Mouse (Mus musculus): ENCODE data around the gene Dnmt3l.
"Not testable (repeated sequence)": the region's sequence is repeated elsewhere in the genome, so short reads cannot be mapped to it uniquely, and the experiment has no call there.

The Dnmt3l gene

GRCm38 (mm10) chr10:78084073-78084472 lies 42.3 kb downstream of the Dnmt3l start:
- no peak for DNase-seq (ENCODE audit: low read depth, low spot score)

DNA sequence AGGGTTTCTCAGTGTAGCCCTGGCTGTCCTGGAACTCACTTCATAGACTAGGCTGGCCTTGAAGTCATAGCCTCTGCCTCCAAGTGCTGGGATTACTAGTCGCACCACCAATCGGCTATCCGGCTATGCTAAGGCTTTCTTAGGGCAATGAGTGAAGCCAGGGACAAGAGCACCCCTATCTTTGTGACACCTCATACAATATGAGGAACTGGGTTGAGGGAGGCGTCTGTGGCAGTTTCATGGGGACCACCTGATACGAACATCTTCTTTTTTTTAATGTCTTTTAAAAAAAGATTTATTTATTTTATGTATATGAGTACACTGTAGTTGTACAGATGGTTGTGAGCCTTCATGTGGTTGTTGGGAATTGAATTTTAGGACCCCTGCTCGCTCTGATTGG lies 44.0 kb downstream of the Dnmt3l start:
- DNase-seq (ENCODE audit: low read depth, low spot score) = no peak

- no peak for DNase-seq (ENCODE audit: low read depth, low spot score)
Observed at GRCm38 (mm10) chr10:78086444-78087061, 44.8 kb downstream of the Dnmt3l start.

DNA sequence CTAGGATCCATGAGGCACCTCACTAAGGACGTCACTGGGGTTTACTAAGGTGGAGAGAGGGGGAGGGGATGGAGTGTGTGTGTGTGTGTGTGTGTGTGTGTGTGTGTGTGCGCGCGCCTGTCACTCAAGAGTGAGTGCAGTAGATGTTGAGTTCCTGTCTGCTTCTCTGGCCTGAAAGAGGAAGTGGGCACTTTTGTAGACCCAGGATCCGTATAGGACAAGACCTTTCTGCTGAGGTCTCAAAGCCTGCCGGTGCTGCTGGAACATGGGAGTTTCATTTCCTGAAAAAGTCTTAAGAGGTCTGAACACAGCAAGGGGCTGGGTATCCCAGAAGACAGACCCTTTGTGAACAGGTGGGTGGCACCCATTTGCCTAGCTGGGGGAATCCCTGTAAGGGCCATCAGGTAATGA lies 45.4 kb downstream of the Dnmt3l start:
- DNase-seq (ENCODE audit: low read depth, low spot score) = no peak

- no peak for DNase-seq (ENCODE audit: low read depth, low spot score)
Observed at GRCm38 (mm10) chr10:78090246-78090645, 48.5 kb downstream of the Dnmt3l start.

DNA sequence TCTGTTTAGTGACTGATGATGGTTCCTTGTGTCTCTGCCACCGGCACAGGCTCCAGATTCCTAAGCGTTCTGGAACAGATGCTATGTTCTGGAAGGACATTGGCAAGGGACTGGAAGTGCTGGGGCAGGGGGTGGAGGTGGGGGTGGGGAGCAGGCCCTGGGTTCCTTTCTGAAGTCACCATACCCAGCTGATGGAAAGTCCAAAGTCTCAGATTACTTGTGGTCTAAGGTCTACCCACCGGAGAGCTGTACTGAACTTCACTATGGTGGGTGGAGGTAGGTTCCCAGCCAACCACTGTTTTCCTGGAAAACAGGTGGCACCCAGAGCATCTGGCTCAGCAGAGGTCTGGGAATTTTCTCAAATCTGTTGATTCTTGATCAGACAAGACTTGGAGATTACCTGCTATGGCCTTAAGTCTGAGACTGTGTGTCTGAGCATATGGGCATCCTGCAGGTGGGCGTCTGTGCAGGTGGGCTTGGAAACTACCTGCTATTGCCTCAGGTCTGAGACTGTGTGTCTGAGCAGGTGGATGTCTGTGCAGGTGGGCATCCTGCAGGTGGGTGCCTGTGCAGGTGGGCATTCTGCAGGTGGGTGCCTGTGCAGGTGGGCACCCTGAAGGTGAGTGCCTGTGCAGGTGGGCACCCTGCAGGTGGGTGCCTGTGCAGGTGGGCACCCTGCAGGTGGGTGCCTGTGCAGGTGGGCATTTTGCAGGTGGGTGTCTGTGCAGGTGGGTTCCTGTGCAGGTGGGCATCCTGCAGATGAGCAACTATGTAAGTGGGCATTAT lies 49.2 kb downstream of the Dnmt3l start:
- DNase-seq (ENCODE audit: low read depth, low spot score) = no peak

DNA sequence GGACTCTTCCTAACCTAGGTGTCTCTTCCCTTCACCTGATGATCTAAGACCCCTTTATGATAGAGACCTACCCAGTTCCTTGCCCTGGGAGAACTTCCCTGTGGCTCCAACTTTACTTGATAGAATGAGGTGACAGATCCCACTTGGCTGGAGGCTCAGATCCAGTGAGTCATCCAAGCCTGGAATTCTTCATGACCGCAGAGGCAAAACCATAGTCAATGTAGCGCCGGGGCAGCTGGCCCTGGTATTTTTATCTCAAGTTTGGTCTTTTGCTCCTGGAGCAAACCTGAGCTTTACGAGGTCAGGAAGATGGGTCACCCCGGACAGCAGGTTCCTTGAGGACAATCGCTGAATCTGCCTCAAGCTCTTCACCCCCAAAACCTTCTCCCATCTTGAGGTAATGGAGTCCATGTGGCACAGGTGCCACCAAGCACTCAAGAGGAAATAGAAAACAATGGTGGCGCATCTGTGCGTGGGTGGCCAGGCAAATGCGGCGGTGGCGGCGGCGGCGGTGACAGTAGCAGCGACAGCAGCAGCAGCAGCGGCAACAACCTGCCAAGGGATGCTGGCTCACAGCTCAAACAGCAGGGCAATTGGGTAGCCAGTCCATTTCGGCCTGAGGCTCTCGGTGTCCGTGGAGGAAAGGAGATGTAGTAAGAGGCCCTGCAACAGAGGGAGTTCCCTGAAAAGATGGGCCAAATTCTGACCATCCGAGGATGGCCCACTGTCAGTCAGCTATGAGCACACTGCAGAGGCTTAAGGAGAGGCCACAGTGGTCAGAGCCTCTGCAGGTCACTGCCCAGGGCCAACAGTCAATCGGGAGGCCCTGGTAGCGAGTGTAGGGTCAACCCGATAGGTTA lies 50.3 kb downstream of the Dnmt3l start:
- no peak for DNase-seq (ENCODE audit: low read depth, low spot score)

GRCm38 (mm10) chr10:78092725-78093029 lies 50.9 kb downstream of the Dnmt3l start:
- no peak for DNase-seq (ENCODE audit: low read depth, low spot score)

DNA sequence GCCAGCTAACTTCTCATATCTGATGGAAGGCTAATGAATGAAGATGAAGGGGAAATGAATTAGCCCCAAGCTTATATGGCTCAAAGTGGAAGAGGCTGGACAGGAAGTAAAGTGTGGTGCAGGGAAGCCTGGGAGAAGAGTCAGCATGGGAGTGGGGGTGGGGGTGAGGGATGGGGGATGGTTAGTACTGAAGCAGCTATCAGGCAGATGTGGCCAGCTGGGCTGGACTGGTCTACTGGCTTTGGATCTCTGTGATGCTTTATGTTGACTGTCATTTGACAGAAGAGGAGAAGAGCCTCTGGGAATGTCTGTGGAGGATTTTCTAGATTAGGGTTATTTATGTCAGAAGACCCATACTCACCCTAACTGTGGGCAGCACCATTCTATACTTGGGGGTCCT lies 53.5 kb downstream of the Dnmt3l start:
- no peak for DNase-seq (ENCODE audit: low read depth, low spot score)

DNA sequence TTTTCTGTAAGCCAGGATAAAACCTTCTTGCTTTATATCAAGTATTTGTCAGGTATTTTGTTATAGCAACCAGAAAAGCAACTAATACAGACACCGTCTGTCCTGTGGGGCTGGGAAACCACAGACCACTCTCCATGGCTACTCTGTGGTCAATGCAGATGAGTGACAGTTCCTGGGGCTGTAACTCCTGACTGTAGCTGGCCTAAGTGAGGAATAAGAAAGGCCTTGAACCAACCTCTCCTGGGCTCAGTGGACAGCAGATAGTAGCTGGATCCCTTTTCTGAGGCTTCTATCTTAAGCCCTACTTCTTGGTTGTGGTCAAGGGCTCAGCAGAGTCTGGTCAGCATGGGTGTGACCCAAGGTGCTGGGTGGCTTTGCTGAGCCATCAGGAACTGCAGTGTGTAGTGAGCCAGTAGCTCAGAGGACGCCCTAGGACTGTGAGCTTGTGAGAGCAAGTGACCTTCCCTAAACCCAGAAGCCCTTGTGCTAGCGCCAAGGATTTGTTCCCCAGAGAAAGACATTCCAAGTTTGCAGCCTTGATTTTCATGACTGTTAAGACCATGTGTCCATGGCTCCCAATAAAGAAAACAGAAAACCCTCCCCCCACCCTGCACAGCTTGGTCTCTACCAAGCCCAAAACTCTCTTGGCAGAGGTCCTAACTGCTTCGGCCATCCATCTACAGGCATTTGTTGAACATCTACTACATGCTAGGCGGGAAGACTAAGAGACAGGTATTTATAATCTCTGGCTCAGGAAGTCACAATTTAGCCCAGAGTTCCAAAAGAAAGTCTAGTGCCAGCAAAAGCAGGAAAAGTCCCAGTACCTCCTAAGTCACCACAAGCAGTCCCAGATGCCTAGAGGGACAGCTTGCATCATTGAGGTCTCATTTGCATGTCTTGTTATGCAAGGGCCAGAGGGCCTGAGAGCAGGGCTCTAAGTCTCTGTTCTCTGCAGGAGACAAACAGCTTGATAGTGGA lies 54.5 kb downstream of the Dnmt3l start:
- DNase-seq (ENCODE audit: low read depth, low spot score) = no peak

DNA sequence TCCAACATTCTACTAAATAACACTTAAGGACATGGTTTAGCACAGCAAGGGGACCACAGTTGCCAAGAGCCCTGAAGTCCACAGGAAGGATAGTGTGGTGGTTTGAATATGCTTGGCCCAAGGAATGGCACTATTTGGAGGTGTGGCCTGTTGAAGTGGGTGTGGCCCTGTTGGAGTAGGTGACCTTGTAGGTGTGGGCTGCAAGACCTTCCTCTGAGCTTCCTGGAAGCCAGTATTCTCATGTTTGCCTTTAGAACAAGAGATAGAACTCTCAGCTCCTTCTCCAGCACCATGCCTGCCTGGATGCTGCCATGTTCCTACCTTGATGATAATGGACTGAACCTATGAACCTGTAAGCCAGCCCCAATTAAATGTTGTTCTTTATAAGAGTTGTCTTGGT lies 58.1 kb downstream of the Dnmt3l start:
- DNase-seq (ENCODE audit: low read depth, low spot score) = not testable (repeated sequence)

DNA sequence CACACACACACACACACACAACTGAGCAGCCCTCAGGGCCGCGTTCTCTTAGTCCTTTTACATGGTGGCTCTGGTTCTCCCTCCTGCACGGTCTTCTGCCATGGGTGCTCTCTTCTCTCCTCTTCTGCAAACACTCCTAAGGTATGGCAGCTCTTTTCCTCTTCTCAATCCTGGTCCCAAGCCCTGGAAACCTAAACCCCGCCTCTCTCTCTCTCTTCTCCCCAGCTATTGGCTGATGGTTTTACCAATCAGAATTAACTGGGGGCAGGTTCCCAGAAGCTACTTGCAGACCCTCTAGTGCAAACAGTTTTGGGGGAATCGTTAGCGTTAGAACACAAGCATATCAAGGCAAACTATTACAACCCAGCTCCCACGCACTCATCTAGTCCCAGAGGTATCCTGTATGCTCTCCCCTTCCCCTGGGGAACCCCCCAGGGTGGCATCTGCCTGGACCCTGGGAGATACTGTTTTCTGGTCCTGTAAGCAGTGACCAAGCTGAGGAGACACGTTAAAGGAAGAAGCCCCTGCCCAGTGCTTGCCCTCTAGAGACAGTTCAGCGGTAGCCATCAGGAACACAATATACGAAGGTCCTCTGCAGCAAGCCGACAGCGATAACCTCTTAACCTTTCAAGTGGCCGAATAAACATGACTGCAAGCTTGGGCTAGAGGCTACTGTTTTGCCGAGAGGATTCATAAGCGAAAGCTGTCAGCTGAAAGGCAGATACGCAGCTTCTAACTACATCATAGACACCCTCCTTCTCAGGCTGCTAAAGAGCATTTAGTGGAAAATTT lies 59.4 kb downstream of the Dnmt3l start:
- DNase-seq (ENCODE audit: low read depth, low spot score) = peak; percentile 43

- no peak for DNase-seq (ENCODE audit: low read depth, low spot score)
Observed at GRCm38 (mm10) chr10:78104555-78105490, 63.1 kb downstream of the Dnmt3l start.

GRCm38 (mm10) chr10:78105548-78105947 lies 63.8 kb downstream of the Dnmt3l start:
- no peak for DNase-seq (ENCODE audit: low read depth, low spot score)
